Mouse (Mus musculus) midbrain, postnatal 0 days (tissue): ENCODE measurements at regions not wholly inside any gene's neighbourhood (a gene's known extent, or its start where the extent isn't known, plus 50 kb on each side); places are given as distances from the start of the nearest gene placed in this dataset.

Experiments used
- ATAC-seq: fragments of 200-750 bp; cut with Nextera tagmentation; 2 replicates; pipeline ENCODE4 v1.8.0; 2017; ENCODE audit warnings: moderate number of reproducible peaks, mild to moderate bottlenecking, moderate TSS enrichment, moderate library complexity; ENCODE audit not compliant: low FRiP score
- DNase-seq: peaks from one replicate; pipeline ENCODE4 v3.0.0-alpha.2; 2015; ENCODE audit warnings: low spot score
- H3K27ac ChIP-seq: fragments of 300-500 bp; sonication (generic); 2 replicates; pipeline ENCODE4 v1.5.1; 2014; ENCODE audit warnings: low read depth, mild to moderate bottlenecking, low read length, mixed read lengths
- H3K27me3 ChIP-seq: fragments of 300-500 bp; sonication (generic); 2 replicates; pipeline ENCODE4 v1.6.1; 2014; ENCODE audit warnings: low read length, control low read depth, mixed read lengths; ENCODE audit not compliant: insufficient read depth
- H3K36me3 ChIP-seq: fragments of 300-500 bp; sonication (generic); 2 replicates; pipeline ENCODE4 v1.6.1; 2014; ENCODE audit warnings: low read length, control low read depth, mixed read lengths; ENCODE audit not compliant: insufficient read depth
- H3K4me1 ChIP-seq: fragments of 300-500 bp; sonication (generic); 2 replicates; pipeline ENCODE4 v1.6.1; 2014; ENCODE audit warnings: mild to moderate bottlenecking, control low read depth, antibody characterized with exemption, low read length, mixed read lengths; ENCODE audit not compliant: insufficient read depth
- H3K4me2 ChIP-seq: fragments of 300-500 bp; sonication (generic); 2 replicates; pipeline ENCODE4 v1.6.1; 2014; ENCODE audit warnings: low read depth, mild to moderate bottlenecking, low read length, mixed read lengths; ENCODE audit not compliant: poor library complexity, severe bottlenecking
- H3K4me3 ChIP-seq: fragments of 300-500 bp; sonication (generic); 2 replicates; pipeline ENCODE4 v1.5.1; 2014; ENCODE audit warnings: low read depth, mild to moderate bottlenecking, low read length, moderate library complexity
- H3K9ac ChIP-seq: fragments of 300-500 bp; sonication (generic); replicated peaks from 2 replicates; pipeline ENCODE4 v1.6.1; 2014; ENCODE audit warnings: mild to moderate bottlenecking, low read length, moderate library complexity, mixed read lengths; ENCODE audit not compliant: poor library complexity, severe bottlenecking
- H3K9me3 ChIP-seq: fragments of 300-500 bp; sonication (generic); 2 replicates; pipeline ENCODE4 v1.6.1; 2016; ENCODE audit warnings: low read length, control low read depth
- CTCF ChIP-seq: IDR thresholded peaks from 2 replicates; pipeline ENCODE4 v1.5.1; 2016; ENCODE audit warnings: antibody characterized with exemption, mild to moderate bottlenecking
- WGBS: fragments of 180-500 bp; shearing (Covaris S2); extraction: QIAGEN DNeasy Blood & Tissue Kit; methylation state at CpG from one replicate; pipeline ENCODE4 v1.1.7; 2014; 5-methylcytosine and 5-hydroxymethylcytosine counted together

GRCm38 (mm10) chr9:23535872-23536271 is 313.0 kb downstream of the Bmper start:
- Histone ChIP-seq H3K27ac (no peak overlapping the region), H3K4me1 (no peaks in the 10 kb centered on the region), H3K9me3 (0 out of 2 replicates have a peak, but pooled peaks cover 3% of the 10 kb centered on the region), H3K4me2 (no peak overlapping the region), H3K36me3 (no peaks in the 10 kb centered on the region), H3K27me3 (no peaks in the 10 kb centered on the region), H3K4me3 (no peak overlapping the region), H3K9ac (no peak overlapping the region)
- 84% methylated on average over 2 of the region's 2 CpGs for WGBS
- no peak for DNase-seq
- TF ChIP-seq CTCF, result no peak
- no peak for ATAC-seq

- H3K9me3 ChIP-seq, result 0 out of 2 replicates have a peak, but pooled peaks cover 3% of the 10 kb centered on the region
- no peak overlapping the region for H3K4me3 ChIP-seq
- no peak overlapping the region for H3K4me2 ChIP-seq
- TF ChIP-seq CTCF, result no peak
- DNase-seq (no peak), ATAC-seq (no peak)
- no peak overlapping the region for H3K9ac ChIP-seq
- no peak overlapping the region for H3K27ac ChIP-seq
- no peaks in the 10 kb centered on the region for H3K36me3 ChIP-seq
- no peaks in the 10 kb centered on the region for H3K27me3 ChIP-seq
- no peaks in the 10 kb centered on the region for H3K4me1 ChIP-seq
- 88% methylated on average over 5 of the region's 5 CpGs for WGBS
Observed at GRCm38 (mm10) chr9:23538051-23538450, 315.2 kb downstream of the Bmper start.

- DNase-seq (peak; percentile 48), ATAC-seq (no peak)
- H3K4me2 ChIP-seq, result no peak overlapping the region
- H3K27me3 ChIP-seq, result no peaks in the 10 kb centered on the region
- H3K9ac ChIP-seq, result no peak overlapping the region
- H3K27ac ChIP-seq, result no peak overlapping the region
- no peaks in the 10 kb centered on the region for H3K9me3 ChIP-seq
- H3K36me3 ChIP-seq, result no peaks in the 10 kb centered on the region
- no peak overlapping the region for H3K4me3 ChIP-seq
- no peak for TF ChIP-seq CTCF
- WGBS, result 62% methylated on average over 2 of the region's 2 CpGs
- H3K4me1 ChIP-seq, result no peaks in the 10 kb centered on the region
Observed at GRCm38 (mm10) chr9:23551692-23552091, 328.8 kb downstream of the Bmper start.

DNA sequence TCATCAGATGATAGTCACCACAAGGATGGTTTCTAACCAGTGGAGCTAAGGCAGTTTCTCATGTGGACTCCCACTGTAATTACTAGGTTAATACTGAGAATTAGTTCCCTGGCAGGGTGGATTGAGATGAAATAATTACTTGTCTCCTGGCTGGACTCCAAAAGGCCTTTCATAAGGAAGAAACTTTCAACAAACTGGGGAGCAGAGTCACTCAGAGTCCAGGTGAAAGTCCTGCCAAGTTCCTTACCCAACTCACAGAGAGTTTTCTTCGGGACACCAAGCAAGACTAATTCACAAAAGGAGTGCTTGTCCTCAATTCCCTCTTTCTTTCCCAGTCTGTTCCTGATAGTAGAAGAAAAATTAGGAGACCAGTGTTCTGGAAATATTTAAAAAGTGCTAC is 330.9 kb downstream of the Bmper start:
- no peak for TF ChIP-seq CTCF
- no peaks in the 10 kb centered on the region for H3K9me3 ChIP-seq
- 86% methylated on average over 1 of the region's 1 CpGs for WGBS
- ATAC-seq (no peak), DNase-seq (no peak)
- no peak overlapping the region for H3K4me3 ChIP-seq
- no peaks in the 10 kb centered on the region for H3K4me1 ChIP-seq
- H3K36me3 ChIP-seq, result no peaks in the 10 kb centered on the region
- H3K27me3 ChIP-seq, result no peaks in the 10 kb centered on the region
- H3K9ac ChIP-seq, result no peak overlapping the region
- H3K4me2 ChIP-seq, result no peak overlapping the region
- no peak overlapping the region for H3K27ac ChIP-seq

GRCm38 (mm10) chr9:23557601-23558000 is 334.7 kb downstream of the Bmper start:
- Histone ChIP-seq H3K4me2 (no peak overlapping the region), H3K9ac (no peak overlapping the region), H3K27me3 (no peaks in the 10 kb centered on the region), H3K9me3 (no peaks in the 10 kb centered on the region), H3K36me3 (no peaks in the 10 kb centered on the region), H3K4me1 (no peaks in the 10 kb centered on the region), H3K27ac (no peak overlapping the region), H3K4me3 (no peak overlapping the region)
- ATAC-seq (peak; percentile 70), DNase-seq (peak; percentile 45)
- WGBS, result 39% methylated on average over 3 of the region's 3 CpGs
- peak; percentile 4; the same call in 1 of the 2 replicates for TF ChIP-seq CTCF

DNA sequence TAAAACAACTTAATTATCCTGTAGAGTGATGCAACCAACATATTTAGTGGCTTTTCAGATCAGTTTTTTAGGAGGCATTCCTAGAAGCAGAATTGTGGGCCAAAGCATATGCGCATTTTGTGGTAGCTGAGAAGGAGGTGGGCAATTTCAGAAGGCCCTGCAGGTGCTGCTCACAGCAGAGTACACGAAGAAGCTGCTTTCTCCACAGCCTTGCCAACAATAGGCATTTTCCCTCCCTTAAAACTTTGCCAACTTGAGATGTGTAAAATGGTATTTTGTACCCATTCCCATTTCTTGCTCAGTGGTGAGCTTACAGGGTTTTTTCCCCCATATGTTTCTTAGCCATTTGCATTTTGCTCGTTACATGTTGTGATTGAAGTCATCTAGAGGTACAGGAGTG is 339.0 kb downstream of the Bmper start:
- 64% methylated on average over 3 of the region's 3 CpGs for WGBS
- H3K27ac ChIP-seq, result no peak overlapping the region
- no peaks in the 10 kb centered on the region for H3K4me1 ChIP-seq
- no peak for TF ChIP-seq CTCF
- no peak overlapping the region for H3K4me2 ChIP-seq
- no peaks in the 10 kb centered on the region for H3K27me3 ChIP-seq
- no peak overlapping the region for H3K4me3 ChIP-seq
- H3K36me3 ChIP-seq, result no peaks in the 10 kb centered on the region
- DNase-seq, result no peak
- ATAC-seq, result no peak
- H3K9me3 ChIP-seq, result no peaks in the 10 kb centered on the region
- no peak overlapping the region for H3K9ac ChIP-seq
